Mouse (Mus musculus): Measurements from ENCODE around the gene Ctrc.

The Ctrc gene

DNA sequence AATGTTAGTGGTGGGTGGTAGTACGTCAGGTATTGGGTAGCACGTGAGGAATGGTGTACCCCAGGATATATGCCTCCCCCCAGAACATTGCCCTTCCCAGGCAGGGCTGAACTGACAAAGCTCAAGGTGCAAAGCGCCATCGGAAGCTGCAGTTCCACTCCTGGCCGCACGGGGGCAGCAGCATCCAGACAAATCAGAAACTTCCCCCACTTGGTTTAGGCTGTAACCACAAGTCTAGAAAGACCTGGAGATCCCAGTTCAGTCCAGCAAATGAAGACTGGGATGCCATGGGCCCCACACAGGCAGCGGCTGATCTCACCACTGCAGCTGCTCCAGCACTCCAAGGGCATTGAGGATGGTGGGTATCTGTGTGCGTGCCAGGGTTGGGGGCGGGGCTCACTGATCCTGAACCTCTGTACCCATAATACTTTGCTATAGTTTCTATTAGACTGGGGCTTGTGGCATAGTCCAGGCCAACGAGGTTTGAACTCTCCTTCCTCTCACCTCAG lies 11.3 kb upstream of the Ctrc start:
- ChIA-PET POLR2A (interaction anchor here in 2 of 4 experiments (0.6 to 1.6 kb wide), 12 partner anchors 9 to 425 kb away, joined by 3 to 7 read pairs (median 4); partner anchors contain the start of gene Efhd2 (in 1 of the 2)), CTCF (interaction anchor here (0.5 to 2.7 kb wide), 43 partner anchors 9 to 515 kb away, joined by 3 to 18 read pairs (median 4); partner anchors contain the start of genes Casp9 (in 2 of the 4) and Ctrc (in 2 of the 4))

DNA sequence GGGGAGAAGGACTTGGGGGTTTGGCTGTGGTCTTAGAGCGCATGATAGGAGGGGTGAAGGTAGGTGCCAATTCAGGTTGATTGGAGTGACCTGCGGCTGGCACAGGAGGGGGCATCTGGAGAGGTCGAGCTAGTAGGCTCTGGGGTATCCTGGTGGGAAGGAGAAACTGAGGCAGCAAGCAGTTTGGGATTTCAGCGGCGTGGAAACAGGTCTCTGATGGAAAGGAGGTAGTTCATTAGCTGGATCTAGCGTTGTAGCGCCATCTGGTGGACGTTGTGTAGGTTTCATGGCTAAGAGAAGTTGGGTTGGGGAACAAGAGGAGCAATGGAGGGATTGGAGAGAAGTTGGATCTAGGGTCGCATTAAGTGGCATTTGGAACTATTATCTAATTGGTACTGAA lies 7.3 kb upstream of the Ctrc start:
- CTCF ChIA-PET: interaction anchor here in 2 of 4 experiments (0.7 to 1.6 kb wide), 5 partner anchors 44 to 466 kb away, joined by 3 to 5 read pairs (median 4); no protein-coding TSS in a partner anchor
- POLR2A ChIA-PET: interaction anchor here in 1 of 4 experiments (0.7 to 1.6 kb wide), 3 partner anchors 60 to 235 kb away, joined by 3 to 5 read pairs (median 4); partner anchors contain the start of genes Casp9 and Tmem82

DNA sequence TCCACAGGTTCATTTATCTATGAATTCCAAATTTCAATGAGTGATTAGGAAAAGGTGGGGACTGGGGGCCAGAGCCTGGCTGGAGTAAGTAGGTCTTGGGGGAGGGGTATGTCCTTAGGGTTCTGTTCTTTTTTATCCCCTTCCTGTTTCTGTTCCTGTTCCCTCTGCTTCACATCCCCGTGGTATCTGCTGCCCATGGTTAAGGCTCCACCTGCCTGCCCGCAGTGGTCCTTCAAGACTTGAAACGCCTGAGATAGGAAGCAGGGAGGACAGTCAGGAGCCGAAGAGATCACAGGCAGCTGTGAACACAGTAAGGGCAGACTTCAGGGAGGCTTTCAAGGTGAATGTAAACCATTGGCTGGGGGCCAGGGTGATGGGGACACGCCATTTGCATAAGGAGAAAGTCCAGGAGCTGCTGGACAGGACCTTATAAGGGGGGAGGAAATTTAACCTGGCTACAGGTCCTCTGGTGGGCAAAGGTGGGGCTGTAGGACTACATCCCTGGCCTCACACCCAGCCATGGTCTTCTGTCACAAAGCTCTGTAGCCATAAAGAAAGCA lies 11.5 kb downstream of the Ctrc start:
- CTCF ChIA-PET: interaction anchor here in 1 of 4 experiments (0.8 kb wide), 1 partner anchor 10 kb away, joined by 3 read pairs; no protein-coding TSS in a partner anchor
- POLR2A ChIA-PET: no interaction called here

DNA sequence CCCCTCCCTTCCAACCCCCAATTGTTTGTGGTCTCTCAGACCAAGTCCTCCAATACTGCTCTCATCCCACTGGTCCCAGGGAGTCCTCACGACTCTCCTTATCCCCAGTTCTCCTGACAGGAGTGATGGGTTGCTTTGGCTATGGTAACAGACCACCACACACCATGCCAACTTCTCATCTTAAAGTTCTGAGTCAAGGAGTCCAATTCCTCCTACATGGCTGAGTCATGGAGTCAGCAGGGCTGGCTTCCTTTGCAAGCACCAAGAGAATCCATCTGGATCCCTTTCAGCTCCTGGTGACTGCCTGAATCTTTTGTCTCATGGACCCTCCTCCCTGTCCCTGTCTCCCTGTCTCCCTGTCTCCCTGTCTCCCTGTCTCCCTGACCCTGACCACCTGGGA lies 12.2 kb downstream of the Ctrc start:
- CTCF ChIA-PET: no interaction called here
- POLR2A ChIA-PET: no interaction called here

DNA sequence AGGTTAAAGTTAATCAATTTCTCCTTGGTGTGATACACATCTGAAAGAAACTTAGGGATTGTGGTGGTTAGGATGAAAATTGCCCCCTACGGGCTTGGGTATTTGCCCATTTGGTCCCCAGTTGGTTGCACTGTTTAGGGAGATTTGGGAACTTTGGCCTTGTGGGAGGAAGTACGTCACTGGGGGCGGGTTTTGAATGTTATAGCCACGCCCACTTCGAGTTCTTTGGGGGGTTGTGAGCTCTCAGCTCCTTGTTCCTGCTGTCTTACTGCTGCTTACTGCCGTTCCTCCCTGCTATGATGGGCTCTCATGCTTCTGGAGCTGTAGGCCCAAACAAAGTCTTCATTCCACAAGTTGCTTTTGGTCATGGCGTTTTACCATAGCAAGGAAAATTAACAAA lies 14.8 kb downstream of the Ctrc start:
- ChIA-PET CTCF (interaction anchor here (0.8 to 1.8 kb wide), 10 partner anchors 9 to 447 kb away, joined by 3 to 11 read pairs (median 4); partner anchors contain the start of gene Tmem82 (in 1 of the 4)), POLR2A (interaction anchor here in 3 of 4 experiments (0.6 to 2.8 kb wide), 20 partner anchors 8 to 666 kb away, joined by 3 to 16 read pairs (median 5); partner anchors contain the start of genes Casp9 (in 3 of the 3), Ctrc (in 1 of the 3), Dnajc16 (in 1 of the 3) and Tmem82 (in 1 of the 3))

DNA sequence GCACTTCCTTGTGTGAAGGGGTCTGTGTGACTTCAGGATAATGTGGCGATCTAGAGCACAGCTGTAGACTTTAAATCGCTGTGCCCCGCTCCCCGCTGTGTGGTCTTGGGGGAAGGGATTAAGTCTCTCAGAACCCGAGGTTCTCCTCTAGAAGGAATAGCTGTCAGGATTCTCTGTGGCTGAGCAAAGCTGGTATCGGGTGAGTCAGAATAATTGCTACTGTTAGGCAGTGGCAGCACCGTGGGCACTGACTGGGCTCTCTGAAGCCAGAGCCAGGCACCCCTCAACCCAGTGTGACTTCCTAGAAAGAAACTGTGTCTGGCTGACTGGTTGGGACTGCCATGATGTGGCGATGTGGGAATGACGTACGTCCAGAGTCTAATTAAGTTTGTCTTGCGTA lies 15.8 kb downstream of the Ctrc start:
- CTCF ChIA-PET: interaction anchor here in 1 of 4 experiments (0.6 kb wide), 1 partner anchor 189 kb away, joined by 3 read pairs; no protein-coding TSS in a partner anchor
- POLR2A ChIA-PET: interaction anchor here in 3 of 4 experiments (0.6 to 2.8 kb wide), 7 partner anchors 7 to 212 kb away, joined by 3 to 16 read pairs (median 8); partner anchors contain the start of genes Casp9 (in 1 of the 3) and Tmem82 (in 1 of the 3)

DNA sequence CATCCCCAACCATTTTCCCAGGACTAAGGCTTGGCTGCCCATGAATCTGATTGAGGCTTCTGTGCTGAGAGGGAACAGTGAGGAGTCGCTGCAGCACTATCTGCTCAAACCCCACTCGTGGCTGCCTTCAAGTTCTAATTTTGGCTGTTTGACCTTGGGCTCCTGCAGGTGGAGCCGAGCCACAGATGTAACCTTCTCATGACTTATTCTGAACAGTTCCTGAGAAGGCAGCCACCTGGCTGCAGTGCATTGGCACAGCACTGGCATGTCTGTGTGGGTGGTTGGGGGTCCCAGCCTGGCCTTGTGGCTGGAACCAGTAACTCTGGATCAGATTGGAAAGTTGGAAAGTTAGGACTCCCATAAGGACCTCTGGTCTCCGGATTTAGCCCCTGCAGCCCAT lies 18.0 kb downstream of the Ctrc start:
- ChIA-PET POLR2A (interaction anchor here in 1 of 4 experiments (1.2 kb wide), 1 partner anchor 9 kb away, joined by 3 read pairs; no protein-coding TSS in a partner anchor), CTCF (no interaction called here)

DNA sequence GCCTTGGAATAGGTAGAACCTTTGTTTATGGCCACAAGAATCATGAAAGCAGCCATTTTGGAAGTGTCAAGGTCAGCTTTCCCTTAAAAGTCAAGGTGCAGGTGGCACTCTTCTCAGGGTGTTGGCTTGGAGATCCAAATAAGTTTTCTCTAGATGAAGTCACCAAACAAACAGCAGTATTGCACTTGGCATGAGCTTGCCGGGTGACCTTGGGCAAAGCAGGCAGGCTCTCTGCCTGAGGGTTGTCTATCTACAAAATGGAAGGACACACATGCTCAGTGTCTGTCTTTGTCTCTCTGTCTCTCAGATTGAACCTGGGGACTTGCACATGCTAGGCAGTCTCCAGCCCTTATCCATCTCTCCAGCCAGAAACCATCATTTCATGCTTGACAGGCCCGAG lies 18.8 kb downstream of the Ctrc start:
- POLR2A ChIA-PET: interaction anchor here in 1 of 4 experiments (1.2 kb wide), 1 partner anchor 8 kb away, joined by 3 read pairs; no protein-coding TSS in a partner anchor
- CTCF ChIA-PET: interaction anchor here in 2 of 4 experiments (0.6 to 0.7 kb wide), 2 partner anchors 30 to 169 kb away, joined by 3 to 12 read pairs; no protein-coding TSS in a partner anchor

DNA sequence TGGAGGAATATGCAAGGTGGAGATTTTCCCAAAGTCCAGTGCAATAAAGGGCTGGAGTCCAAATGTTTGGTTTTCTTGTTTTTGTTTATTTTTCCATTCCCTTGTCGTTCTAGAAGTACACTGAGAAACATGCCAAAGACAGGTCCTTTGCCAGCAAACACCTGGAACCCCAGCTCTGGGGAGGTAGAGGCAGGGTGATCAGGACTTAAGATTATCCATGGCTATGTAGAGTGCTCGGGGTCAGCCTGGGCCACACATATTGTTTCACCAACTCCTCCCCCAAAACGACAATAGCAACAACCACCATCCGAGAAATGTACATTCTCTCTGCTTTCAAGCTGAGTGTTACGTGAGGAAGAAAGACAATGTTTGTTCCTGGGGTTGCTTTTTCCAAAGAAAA lies 20.1 kb downstream of the Ctrc start, which contains the start of gene Cela2a:
TSS of gene Cela2a (minus strand) at position 101 of the 400 bp plus-strand sequence.
- CTCF ChIA-PET: interaction anchor here in 1 of 4 experiments (1.3 kb wide), 1 partner anchor 16 kb away, joined by 4 read pairs; no protein-coding TSS in a partner anchor
- POLR2A ChIA-PET: interaction anchor here in 2 of 4 experiments (1.2 to 1.9 kb wide), 2 partner anchors 32 to 33 kb away, joined by 3 to 4 read pairs; partner anchors contain the start of gene Casp9 (in 2 of the 2)

DNA sequence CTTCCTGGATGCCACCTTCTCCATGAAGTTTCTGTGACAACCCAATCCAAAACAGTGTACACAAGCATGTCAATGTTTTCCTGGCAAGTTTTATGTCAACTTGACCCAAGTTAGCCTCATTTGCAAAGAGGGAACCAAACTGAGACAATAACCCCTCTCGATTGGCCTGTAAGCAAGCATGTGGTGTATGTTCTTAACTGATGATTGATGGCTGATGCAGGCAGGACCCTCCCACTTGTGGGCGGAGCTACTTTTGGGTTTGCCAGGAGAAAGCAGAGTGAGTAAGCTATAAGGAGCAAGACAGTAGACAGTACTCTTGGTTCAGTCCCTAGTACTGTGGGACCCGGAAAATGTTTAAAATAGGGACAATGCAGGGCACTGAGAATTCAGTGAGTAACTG lies 23.2 kb downstream of the Ctrc start:
- CTCF ChIA-PET: interaction anchor here (0.6 to 2.5 kb wide), 15 partner anchors 9 to 656 kb away, joined by 3 to 11 read pairs (median 5); partner anchors contain the start of genes Casp9 (in 2 of the 4) and Tmem82 (in 1 of the 4)
- POLR2A ChIA-PET: interaction anchor here in 2 of 4 experiments (0.6 to 2.3 kb wide), 6 partner anchors 9 to 203 kb away, joined by 3 to 13 read pairs (median 6); partner anchors contain the start of gene Casp9 (in 1 of the 2)

DNA sequence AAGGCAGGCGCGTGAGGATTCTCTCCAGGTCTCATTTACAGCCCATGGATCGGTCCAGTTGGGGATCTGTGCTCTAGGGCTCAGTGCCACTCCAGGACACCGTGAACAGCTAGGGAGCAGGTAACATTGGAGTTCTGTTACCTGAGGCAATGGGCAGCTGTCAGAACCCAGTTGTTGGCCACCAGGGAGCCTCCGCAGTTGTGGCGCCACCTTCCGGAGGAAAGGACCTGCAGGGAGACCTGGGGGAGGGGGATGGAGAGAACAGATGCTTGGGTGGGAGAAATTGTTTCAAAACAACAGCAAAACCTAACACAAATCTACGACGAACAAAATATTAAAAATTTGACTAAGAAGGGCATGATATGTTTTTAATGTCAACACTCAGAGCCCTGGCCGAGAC lies 24.1 kb downstream of the Ctrc start:
- POLR2A ChIA-PET: interaction anchor here in 2 of 4 experiments (0.9 to 2.3 kb wide), 3 partner anchors 8 to 257 kb away, joined by 3 to 13 read pairs (median 8); no protein-coding TSS in a partner anchor
- CTCF ChIA-PET: interaction anchor here (0.6 to 2.5 kb wide), 18 partner anchors 8 to 1082 kb away, joined by 3 to 11 read pairs (median 4); partner anchors contain the start of genes Casp9 (in 1 of the 4) and Tmem82 (in 1 of the 4)

DNA sequence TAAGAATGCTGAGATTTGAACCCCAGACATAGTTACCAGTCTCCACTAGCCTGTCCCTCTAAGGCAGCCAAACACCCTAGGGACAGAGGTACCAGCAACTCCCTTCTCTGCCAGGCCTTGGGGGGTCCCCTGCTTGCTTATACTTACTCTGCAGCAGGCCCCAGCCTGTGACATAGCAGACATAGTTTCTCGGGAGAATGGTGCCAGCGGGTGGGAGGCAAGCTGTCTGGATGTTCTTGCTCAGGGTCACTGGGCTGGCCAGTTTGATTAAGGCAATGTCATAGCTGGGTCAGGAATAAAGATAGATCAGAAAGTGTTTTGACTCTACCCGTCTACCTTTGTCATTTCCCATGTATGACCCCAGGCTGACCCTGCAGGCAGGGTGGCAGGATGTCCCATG lies 25.0 kb downstream of the Ctrc start:
- CTCF ChIA-PET: interaction anchor here in 2 of 4 experiments (0.5 to 2.5 kb wide), 6 partner anchors 8 to 1360 kb away, joined by 3 to 11 read pairs (median 4); partner anchors contain the start of gene Ddi2 (in 1 of the 2)

DNA sequence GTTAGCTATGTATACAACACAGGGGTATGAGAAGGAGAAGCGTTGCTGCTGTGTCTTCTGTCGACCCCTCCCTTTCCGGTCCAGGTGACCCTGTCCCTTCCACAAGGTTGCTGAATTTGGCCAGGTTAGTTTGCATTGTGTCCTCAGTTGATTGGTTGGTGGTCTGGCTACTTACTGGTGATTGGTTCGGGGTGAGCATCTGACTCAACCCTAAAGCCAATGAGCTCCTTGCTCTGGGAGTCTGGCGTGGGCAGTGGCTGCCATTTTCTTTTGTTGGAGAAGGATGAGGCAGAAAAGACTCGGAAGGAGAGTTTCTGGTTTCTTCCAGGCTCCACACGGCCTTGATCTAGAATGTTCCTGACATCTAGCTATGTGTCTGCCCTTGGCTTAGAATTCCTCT lies 26.8 kb downstream of the Ctrc start:
- CTCF ChIA-PET: interaction anchor here in 3 of 4 experiments (0.5 to 1.8 kb wide), 8 partner anchors 8 to 46 kb away, joined by 3 to 7 read pairs (median 4); no protein-coding TSS in a partner anchor

More for the DNA sequence above, 25.0 kb downstream of the Ctrc start:
- POLR2A ChIA-PET: interaction anchor here in 1 of 4 experiments (1.1 kb wide), 1 partner anchor 11 kb away, joined by 3 read pairs; no protein-coding TSS in a partner anchor

DNA sequence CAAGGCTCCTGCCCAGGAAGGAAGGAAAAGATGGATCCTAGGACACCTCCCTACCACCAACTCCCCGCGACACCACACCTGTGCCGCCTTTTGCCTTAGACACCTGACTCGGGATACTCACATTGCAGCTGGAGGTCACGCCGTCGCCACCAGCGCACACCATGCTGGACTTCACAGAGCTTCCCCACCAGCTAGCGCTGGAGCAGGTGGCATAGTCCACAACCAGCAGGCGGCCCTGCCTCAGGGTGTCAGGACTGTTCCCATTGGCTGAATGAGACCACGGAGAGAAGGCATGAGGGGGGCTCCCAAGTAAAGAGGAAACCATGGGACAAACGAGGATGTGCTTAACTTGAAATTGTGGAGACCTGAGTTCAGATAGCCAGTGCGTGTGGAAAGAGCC lies 27.3 kb downstream of the Ctrc start:
- CTCF ChIA-PET: interaction anchor here in 3 of 4 experiments (0.5 to 1.8 kb wide), 8 partner anchors 8 to 436 kb away, joined by 3 to 7 read pairs (median 4); no protein-coding TSS in a partner anchor
- POLR2A ChIA-PET: interaction anchor here in 3 of 4 experiments (0.6 to 2.3 kb wide), 18 partner anchors 9 to 398 kb away, joined by 3 to 13 read pairs (median 3); partner anchors contain the start of genes Casp9 (in 3 of the 3), Ddi2 (in 1 of the 3) and Tmem82 (in 1 of the 3)

More for the DNA sequence above, 26.8 kb downstream of the Ctrc start:
- POLR2A ChIA-PET: interaction anchor here in 3 of 4 experiments (0.6 to 2.3 kb wide), 20 partner anchors 8 to 398 kb away, joined by 3 to 13 read pairs (median 3); partner anchors contain the start of genes Casp9 (in 2 of the 3), Ddi2 (in 1 of the 3) and Tmem82 (in 1 of the 3)

DNA sequence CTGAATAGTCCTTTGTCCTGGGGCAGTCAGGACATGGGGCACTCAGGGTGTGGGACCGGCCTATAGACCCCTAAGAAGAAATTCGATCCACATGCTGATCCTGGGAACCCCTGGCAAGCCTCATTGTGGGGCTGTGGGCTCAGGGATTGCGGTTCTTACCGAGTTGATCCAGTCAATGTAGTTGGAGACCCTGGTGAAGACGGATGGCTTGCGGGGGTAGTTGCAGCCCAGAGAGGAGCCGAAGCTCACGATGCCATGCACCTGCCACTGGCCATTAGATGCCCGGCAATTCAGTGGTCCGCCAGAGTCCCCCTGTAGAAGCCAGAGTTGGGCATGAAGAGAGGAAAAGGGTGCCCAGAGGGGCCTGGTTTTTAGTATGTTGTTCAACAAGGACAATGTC lies 28.5 kb downstream of the Ctrc start:
- CTCF ChIA-PET: interaction anchor here in 3 of 4 experiments (0.7 to 1.8 kb wide), 4 partner anchors 8 to 435 kb away, joined by 3 to 7 read pairs (median 4); no protein-coding TSS in a partner anchor
- POLR2A ChIA-PET: interaction anchor here in 1 of 4 experiments (0.6 to 1.8 kb wide), 2 partner anchors 22 to 24 kb away, joined by 3 to 8 read pairs; partner anchors contain the start of gene Casp9

DNA sequence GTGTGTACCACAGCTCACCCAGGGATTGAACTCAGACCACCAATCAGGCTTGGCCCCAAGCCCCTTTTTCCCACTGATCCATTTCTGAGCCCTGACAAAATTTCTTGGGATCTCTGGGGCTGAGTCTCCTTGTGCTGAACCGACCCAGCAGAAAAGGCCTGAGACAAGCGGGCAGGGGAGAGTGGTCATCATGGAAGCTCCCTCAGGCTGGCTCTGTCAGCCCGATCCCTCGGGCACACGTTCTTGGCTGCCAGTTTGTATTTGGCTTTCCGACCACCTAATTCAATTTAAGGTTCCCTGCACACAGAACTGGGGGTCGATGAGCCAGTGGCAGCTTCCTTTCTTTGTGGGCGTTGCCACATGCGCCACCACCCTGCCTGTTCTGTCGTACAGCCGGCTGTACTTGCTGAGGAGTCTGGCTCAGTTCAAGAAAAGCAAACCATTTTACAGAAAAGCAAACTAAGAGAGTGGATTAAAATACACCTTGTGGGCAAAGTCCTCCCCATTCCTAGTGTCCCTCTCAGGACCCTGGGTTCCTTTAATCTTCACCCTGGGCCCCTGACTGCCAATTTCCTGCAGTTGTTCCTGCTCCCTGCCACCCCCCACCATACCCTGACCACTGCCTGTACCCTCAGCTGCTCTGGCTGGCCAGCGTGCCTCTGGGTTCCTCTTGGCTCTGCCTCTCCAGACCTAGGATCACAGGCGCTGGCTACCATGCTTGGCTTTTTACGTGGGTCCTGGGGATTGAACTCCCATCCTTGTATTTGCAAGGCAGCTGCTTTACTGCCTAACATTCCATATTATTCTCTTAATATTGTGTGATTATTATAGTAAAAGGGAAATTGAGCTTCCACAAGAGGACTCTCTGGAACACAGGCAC lies 29.1 kb downstream of the Ctrc start:
- ChIA-PET CTCF (no interaction called here), POLR2A (interaction anchor here in 1 of 4 experiments (0.6 to 1.8 kb wide), 3 partner anchors 21 to 140 kb away, joined by 3 to 8 read pairs (median 3); partner anchors contain the start of gene Casp9)

DNA sequence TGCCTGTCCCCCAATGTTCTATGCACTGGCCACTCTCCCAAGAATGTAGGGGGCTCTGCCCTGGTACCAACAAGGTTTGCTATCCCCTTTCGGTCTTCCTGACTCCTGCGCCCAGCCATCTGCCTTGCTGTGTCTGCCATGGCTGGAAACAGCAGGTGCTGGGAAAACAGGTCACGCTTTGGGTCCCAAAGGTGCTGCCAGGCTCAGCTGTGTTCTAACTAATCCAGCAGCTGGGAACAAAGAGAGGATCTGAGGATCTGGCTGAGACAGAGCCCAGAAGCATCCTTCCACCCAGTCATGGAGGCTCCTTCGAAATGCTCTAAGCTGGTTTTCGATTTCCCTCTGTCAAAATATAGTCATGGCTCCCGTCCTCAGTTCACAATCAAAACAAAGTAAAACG lies 29.9 kb downstream of the Ctrc start:
- ChIA-PET POLR2A (interaction anchor here in 1 of 4 experiments (0.7 to 1.1 kb wide), 3 partner anchors 26 to 139 kb away, joined by 3 read pairs; partner anchors contain the start of gene Dnajc16), CTCF (interaction anchor here in 2 of 4 experiments (0.6 to 0.7 kb wide), 2 partner anchors 148 to 386 kb away, joined by 3 to 4 read pairs; no protein-coding TSS in a partner anchor)

Measured in embryonic stem cell, embryonic (primary cell).